Mouse (Mus musculus): ENCODE measurements around the gene Susd3. TPM values are rescaled to one million over a fixed set of nuclear protein-coding genes. Genes with fewer than 3 reads are reported as not detected.

The Susd3 gene
- polyA plus RNA-seq, 1 experiment from 2014 or later, result 0.95 TPM

DNA sequence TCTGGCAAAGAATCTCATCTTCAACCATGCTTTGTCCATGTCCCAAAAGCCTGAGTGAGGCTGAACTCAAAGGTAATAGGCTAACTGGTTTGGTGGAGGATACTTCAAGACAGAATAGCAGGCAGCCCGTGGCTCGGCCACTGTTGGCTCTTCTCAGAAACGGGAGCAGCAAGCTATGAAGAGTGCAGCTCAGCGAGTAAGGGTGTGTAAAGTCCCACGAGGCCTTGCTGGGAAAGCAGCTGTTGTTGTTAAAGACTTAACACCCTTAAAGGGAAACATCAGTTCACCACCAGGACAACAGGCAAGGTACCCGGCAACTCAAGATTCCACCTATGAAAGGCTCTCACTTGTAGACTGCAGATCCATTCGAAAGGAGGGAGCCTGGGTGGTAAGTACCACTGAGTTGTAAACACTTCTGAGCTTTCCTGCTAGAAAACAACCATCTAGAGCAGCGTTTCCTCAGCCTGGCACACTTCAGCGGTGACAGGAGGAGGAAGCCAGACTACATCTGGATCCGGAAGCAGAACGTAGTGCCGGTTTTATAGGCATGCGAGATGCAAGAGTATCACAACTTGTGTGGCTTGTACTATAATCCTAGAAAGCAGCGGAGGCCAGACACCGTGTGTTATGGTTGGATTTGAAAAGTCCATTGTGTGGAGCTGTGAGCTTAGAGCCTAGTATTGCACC, 11.7 kb upstream of the Susd3 start:
- Histone ChIP-seq H3K27me3 (ENCODE audit: poor library complexity, severe bottlenecking) (no peaks in the 10 kb centered on the region), H3K4me1 (peaks cover 19% of the 10 kb centered on the region; the same call in 1 of the 2 replicates), H3K9me3 (no peaks in the 10 kb centered on the region), H3K27ac (no peak overlapping the region), H3K4me3 (no peak overlapping the region), H3K36me3 (replicated peaks) (peaks cover 2% of the 10 kb centered on the region; the same call in 1 of the 2 replicates)
- DNase-seq (ENCODE audit: extremely low spot score, low spot score), result no peak
- 86% methylated on average over 15 of the region's 15 CpGs for WGBS

DNA sequence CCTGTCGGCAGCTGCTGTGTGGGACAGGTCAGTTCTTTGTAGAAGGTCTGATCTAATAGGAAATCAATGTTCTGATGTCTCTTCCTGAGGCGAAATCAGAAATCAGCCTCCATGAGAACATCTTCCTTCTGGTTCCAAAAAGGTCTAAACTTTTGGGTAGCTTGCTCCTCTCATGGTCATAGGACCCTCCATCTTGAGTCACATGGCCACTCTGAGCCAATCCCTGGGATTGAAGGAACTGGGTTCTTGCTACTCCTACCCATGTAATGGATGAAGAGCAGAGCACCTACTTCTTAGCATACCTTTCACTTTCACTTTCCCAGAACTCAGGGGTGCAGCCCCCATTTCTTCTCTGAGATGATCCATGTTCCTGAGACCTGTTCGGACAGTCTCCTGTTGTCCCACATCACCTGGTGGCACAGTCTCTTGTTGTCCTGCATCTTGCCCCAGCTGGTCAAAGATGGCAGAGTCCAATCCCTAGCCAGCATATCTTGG, 9.4 kb upstream of the Susd3 start:
- DNase-seq (ENCODE audit: extremely low spot score, low spot score), result no peak
- Histone ChIP-seq H3K36me3 (replicated peaks) (no peaks in the 10 kb centered on the region), H3K4me1 (peaks cover 18% of the 10 kb centered on the region; the same call in 1 of the 2 replicates), H3K27ac (no peak overlapping the region), H3K9me3 (no peaks in the 10 kb centered on the region), H3K4me3 (no peak overlapping the region), H3K27me3 (ENCODE audit: poor library complexity, severe bottlenecking) (no peaks in the 10 kb centered on the region)
- 88% methylated on average over 3 of the region's 3 CpGs for WGBS

DNA sequence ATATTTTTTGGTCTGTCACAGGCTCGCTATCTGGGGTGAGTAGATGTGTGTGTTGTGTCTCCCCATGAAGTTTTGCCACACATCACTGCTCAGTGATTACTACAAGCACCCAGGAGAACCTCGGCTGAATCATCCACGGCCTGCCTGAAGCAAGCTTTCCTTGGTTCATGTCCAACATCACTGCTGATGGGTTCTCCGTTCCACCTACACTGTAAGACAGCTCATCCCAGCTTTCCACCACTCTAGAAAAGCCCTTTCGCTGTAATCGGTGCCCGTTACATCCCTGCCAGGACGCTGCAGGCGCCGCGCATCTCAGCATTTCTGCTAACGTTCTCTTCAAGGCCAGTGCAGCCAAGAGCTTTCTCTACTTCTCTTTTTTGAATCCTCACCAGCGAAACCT, 4.2 kb upstream of the Susd3 start:
- H3K4me3 ChIP-seq, result no peak overlapping the region
- H3K9me3 ChIP-seq, result no peaks in the 10 kb centered on the region
- H3K4me1 ChIP-seq, result peaks cover 32% of the 10 kb centered on the region
- no peak for DNase-seq (ENCODE audit: extremely low spot score, low spot score)
- 92% methylated on average over 13 of the region's 13 CpGs for WGBS
- H3K27ac ChIP-seq, result no peak overlapping the region
- H3K36me3 ChIP-seq (replicated peaks), result no peaks in the 10 kb centered on the region
- H3K27me3 ChIP-seq (ENCODE audit: poor library complexity, severe bottlenecking), result peaks cover 29% of the 10 kb centered on the region

DNA sequence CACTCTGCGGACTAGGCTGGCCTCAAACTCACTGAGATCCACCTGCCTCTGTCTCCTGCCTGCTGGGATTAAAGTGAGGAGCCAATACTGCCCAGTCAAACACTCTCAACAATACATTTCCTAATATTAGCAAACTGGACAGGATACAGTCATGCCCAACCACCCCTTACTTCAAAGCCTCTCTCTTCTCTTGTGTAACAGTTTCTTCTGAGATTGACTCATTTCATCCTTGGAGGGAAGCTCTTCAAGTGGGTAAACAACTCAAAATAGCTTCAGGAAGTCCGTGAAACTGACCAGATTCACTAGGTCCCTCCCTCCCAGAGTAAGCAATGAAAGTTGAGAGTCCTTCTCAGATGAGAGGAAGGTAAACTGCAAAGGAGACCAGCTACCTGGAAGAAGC, 3.6 kb upstream of the Susd3 start:
- H3K4me1 ChIP-seq, result peaks cover 32% of the 10 kb centered on the region
- no peaks in the 10 kb centered on the region for H3K36me3 ChIP-seq (replicated peaks)
- H3K9me3 ChIP-seq, result no peaks in the 10 kb centered on the region
- 86% methylated on average over 2 of the region's 2 CpGs for WGBS
- no peak overlapping the region for H3K4me3 ChIP-seq
- no peak overlapping the region for H3K27ac ChIP-seq
- peaks cover 36% of the 10 kb centered on the region for H3K27me3 ChIP-seq (ENCODE audit: poor library complexity, severe bottlenecking)
- DNase-seq (ENCODE audit: extremely low spot score, low spot score), result no peak

DNA sequence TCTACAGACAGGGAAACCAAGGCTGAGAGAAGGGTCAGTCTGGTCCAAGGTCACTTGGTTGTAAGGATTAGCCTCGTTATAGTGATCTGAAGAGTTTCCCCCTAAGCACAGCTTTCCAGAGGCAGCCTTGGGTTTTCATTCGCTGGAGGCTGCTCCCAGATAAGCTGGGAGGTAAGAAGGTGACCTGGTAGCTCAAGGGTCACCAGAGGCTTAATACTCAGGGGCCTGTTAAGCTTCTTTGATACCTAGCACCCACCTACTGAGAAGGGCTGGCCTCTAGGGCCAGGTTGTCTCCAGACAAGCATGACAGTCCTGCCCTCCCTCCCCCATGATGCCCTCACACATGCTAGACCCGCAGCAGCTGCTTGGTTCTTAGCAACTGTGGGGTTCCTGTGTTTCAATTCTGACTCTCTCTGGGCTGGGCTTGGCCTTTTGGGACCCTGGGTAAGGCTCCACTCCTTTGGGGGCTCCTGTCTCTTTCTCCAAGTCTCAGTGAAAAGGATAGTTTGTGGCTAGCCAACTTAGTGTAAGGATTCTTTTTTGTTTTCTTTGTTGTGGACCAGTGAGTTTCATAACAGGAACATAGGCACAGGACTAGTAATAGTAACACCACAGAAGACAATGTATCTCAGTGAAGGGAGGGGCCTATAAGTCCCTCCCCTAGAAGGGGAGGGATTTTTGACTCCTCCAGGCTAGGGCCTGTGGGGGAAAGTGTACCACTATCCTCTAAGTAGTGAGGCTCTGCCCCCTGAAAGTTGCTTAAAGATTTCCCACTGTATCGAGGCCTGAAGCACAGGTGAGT, 2.4 kb upstream of the Susd3 start:
- H3K27ac ChIP-seq, result no peak overlapping the region
- peaks cover 31% of the 10 kb centered on the region for H3K4me1 ChIP-seq
- no peak for DNase-seq (ENCODE audit: extremely low spot score, low spot score)
- 30% methylated on average over 4 of the region's 4 CpGs for WGBS
- H3K4me3 ChIP-seq, result no peak overlapping the region
- H3K36me3 ChIP-seq (replicated peaks), result no peaks in the 10 kb centered on the region
- no peaks in the 10 kb centered on the region for H3K9me3 ChIP-seq
- peaks cover 48% of the 10 kb centered on the region for H3K27me3 ChIP-seq (ENCODE audit: poor library complexity, severe bottlenecking)

DNA sequence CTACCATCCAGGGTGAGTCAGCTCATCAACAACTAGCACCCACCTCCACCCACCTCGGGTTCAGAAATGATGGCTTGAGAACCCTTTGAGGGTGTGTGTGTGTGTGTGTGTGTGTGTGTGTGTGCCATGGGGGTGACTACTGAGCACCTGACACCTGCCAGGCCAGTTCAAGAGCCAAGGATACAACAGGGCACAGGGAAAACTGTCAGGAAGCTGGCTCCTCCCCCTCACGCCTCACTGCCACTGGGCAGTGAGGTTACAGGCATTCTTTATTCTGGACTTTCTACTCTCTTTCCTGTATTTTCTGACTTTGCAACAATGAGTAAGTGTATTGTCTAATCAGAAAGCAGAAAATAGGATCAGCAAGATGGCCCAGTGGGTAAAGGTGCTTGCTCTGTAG, 1.1 kb upstream of the Susd3 start:
- Histone ChIP-seq H3K27me3 (ENCODE audit: poor library complexity, severe bottlenecking) (peaks cover 59% of the 10 kb centered on the region), H3K4me1 (peaks cover 41% of the 10 kb centered on the region)
- 71% methylated on average over 2 of the region's 2 CpGs for WGBS

DNA sequence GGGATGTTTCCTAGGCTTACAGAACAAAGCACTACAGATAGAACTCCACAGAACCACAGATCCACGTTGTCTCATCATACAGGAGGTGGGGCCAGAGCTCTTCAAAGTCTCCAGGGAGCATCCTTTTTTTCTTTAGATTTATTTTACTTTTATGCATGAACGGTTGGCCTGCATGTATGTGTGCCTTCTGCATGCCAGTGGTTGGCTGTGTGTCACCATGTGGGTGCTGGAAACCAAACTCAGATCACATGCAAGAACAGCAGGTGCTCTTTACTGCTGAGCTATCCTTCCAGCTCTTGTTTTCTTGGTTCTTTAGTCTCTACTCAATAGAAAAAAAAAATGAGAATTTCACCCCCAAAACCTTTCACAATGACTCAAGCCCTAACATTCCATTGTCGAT, 417 bp upstream of the Susd3 start:
- H3K27ac ChIP-seq, result no peak overlapping the region
- H3K36me3 ChIP-seq (replicated peaks), result no peaks in the 10 kb centered on the region
- 73% methylated on average over 3 of the region's 3 CpGs for WGBS
- H3K27me3 ChIP-seq (ENCODE audit: poor library complexity, severe bottlenecking), result peaks cover 66% of the 10 kb centered on the region
- DNase-seq (ENCODE audit: extremely low spot score, low spot score), result no peak
- no peaks in the 10 kb centered on the region for H3K9me3 ChIP-seq
- peaks cover 41% of the 10 kb centered on the region for H3K4me1 ChIP-seq
- H3K4me3 ChIP-seq, result no peak overlapping the region

More for the DNA sequence above, 1.1 kb upstream of the Susd3 start:
- Histone ChIP-seq H3K9me3 (no peaks in the 10 kb centered on the region), H3K27ac (no peak overlapping the region), H3K36me3 (replicated peaks) (no peaks in the 10 kb centered on the region), H3K4me3 (no peak overlapping the region)
- no peak for DNase-seq (ENCODE audit: extremely low spot score, low spot score)

DNA sequence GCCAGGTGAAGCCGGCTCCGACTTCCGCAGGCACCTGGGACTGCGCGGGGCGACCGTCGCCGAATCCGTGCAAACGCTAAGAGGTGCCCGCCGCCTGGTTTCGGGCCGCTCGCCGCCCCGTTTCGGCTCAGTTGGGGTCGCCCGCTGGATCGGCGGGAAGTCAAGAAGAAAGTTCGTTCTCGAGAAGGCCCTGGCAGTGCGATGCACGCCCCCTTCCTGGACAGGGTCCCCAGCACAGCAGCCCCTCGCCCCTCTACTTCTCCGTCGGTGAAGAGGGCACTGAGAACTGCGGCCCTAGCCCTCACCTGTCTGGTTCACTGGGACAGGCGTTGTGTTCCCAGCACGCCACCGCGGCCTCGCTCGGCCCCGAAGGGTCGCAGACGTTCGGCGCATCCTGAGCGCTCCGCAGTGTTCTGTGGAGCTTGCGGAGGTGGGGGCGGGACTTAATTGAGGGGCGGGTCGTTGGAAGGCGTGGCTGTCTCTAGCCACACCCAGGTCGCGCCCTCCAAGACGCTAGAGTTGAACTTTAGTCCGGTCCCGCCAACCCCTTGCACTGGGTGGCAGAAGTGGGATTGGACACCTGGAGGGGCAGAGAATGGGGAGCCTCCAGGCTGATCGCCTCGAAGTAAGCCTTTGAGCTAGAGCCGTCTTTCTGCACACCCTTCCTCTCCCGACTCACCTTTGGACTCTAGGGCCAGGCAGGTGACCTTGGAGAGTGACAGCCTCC, 603 bp downstream of the Susd3 start:
- Histone ChIP-seq H3K4me3 (peak overlapping the region; percentile 57), H3K9me3 (no peaks in the 10 kb centered on the region), H3K27ac (peak overlapping the region; percentile 44; the same call in 1 of the 2 replicates), H3K4me1 (peaks cover 41% of the 10 kb centered on the region), H3K27me3 (ENCODE audit: poor library complexity, severe bottlenecking) (peaks cover 69% of the 10 kb centered on the region), H3K36me3 (replicated peaks) (no peaks in the 10 kb centered on the region)
- 1% methylated on average over 58 of the region's 58 CpGs for WGBS
- DNase-seq (ENCODE audit: extremely low spot score, low spot score), result peak; percentile 70

DNA sequence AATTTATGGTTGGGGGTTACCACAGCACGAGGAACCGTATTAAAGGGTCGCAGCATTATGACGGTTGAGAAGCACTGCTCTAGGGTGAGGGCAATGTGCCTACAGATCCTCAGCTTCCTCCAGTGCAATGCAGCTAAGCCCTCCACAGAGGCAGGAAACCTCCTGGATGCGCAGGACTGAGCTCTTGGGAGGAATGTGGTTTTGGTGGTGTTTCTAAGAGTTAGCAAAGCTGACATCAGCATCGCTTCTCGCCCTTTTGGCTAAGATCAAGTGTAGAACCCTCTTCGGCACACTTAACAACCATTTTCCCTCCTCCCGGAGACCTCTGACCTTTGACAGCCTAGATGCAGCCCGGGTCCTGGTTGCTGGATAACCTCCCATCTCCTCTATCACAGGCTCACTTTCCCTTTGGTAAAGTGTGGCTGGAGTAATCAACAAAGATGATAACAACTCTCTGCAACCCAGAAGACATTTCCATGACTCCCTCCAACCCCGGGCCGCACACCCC, 1.2 kb downstream of the Susd3 start:
- H3K9me3 ChIP-seq, result no peaks in the 10 kb centered on the region
- peak overlapping the region; percentile 57 for H3K4me3 ChIP-seq
- H3K4me1 ChIP-seq, result peaks cover 41% of the 10 kb centered on the region
- H3K27ac ChIP-seq, result peak overlapping the region; percentile 44; the same call in 1 of the 2 replicates
- DNase-seq (ENCODE audit: extremely low spot score, low spot score), result no peak
- no peaks in the 10 kb centered on the region for H3K36me3 ChIP-seq (replicated peaks)
- 39% methylated on average over 12 of the region's 12 CpGs for WGBS
- H3K27me3 ChIP-seq (ENCODE audit: poor library complexity, severe bottlenecking), result peaks cover 69% of the 10 kb centered on the region

DNA sequence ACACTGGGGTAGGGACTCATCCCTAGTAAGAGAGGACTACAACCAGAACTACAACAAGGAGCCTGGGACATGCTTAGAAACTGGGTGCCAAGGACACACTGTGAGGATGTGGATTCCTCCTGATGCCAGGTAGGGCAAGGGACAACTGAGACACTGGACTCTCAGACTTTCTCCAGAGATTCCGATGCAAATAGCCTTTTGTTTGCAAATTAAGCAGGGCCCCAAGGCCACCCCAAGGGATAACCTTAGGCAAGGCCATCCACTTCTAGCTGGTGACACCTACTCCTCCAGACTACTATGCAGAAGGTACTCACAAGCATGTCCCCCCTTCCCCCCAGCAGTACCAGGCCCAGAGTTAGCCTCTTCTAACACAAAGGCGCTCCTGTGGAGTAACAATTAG, 1.9 kb downstream of the Susd3 start:
- no peaks in the 10 kb centered on the region for H3K36me3 ChIP-seq (replicated peaks)
- H3K4me1 ChIP-seq, result peaks cover 41% of the 10 kb centered on the region
- H3K4me3 ChIP-seq, result no peak overlapping the region
- no peak for DNase-seq (ENCODE audit: extremely low spot score, low spot score)
- no peaks in the 10 kb centered on the region for H3K9me3 ChIP-seq
- WGBS, result 61% methylated on average over 2 of the region's 2 CpGs
- H3K27me3 ChIP-seq (ENCODE audit: poor library complexity, severe bottlenecking), result peaks cover 69% of the 10 kb centered on the region
- H3K27ac ChIP-seq, result no peak overlapping the region

DNA sequence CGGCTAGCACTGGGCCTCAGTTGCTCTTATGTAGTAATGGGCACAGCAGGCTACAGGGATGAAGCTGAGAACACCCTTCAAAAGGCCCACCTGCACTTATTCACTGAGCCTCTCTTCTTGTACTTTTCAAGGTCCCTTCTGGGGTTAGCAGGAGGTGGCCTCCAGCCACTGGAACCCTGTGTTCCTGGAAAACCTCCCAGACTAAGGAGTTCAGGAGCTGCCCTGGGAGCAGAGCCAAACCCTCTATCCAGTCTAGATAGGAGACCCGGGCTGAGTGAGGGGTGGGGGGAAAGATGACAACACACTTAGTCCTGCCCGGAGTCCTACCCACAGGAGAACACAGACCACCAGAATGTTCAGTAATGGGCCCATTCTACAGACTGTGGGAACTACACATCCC, 2.5 kb downstream of the Susd3 start:
- Histone ChIP-seq H3K4me3 (no peak overlapping the region), H3K27me3 (ENCODE audit: poor library complexity, severe bottlenecking) (peaks cover 69% of the 10 kb centered on the region), H3K4me1 (peaks cover 41% of the 10 kb centered on the region), H3K9me3 (no peaks in the 10 kb centered on the region), H3K36me3 (replicated peaks) (no peaks in the 10 kb centered on the region), H3K27ac (no peak overlapping the region)
- DNase-seq (ENCODE audit: extremely low spot score, low spot score), result no peak
- WGBS, result 86% methylated on average over 3 of the region's 3 CpGs

DNA sequence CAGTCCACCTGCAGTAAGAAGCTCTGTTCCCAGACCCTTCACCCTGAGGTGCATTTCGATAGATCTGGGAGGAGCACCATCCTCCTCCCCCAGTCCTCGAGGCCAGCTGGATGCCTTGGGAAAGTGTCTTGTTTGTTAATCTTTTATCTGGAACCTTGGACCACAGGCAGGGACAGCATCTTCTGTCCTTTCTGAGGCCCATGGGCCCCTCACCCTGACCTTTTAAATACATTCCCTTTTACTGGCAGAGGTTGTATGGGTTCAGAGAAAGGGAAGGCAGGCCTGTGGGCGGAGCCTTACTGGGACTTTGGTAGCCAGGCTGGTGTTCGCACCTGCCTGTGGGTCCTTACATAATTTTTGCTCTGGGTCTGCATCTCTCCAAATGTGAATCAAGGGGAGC, 3.3 kb downstream of the Susd3 start:
- H3K36me3 ChIP-seq (replicated peaks), result no peaks in the 10 kb centered on the region
- WGBS, result 55% methylated on average over 4 of the region's 4 CpGs
- H3K27me3 ChIP-seq (ENCODE audit: poor library complexity, severe bottlenecking), result peaks cover 65% of the 10 kb centered on the region
- no peak overlapping the region for H3K27ac ChIP-seq
- H3K4me3 ChIP-seq, result no peak overlapping the region
- no peaks in the 10 kb centered on the region for H3K9me3 ChIP-seq
- DNase-seq (ENCODE audit: extremely low spot score, low spot score), result no peak
- H3K4me1 ChIP-seq, result peaks cover 35% of the 10 kb centered on the region

Measured in forebrain, embryonic 10.5 days (tissue).